Comparison of ENCODE assay signal across 7 mouse cellular contexts in genomic region chr10:17930445-17931083, GRCm38 (mm10). TPM values are rescaled to one million over a fixed set of nuclear protein-coding genes. Genes with fewer than 3 reads are reported as not detected.
DNase-seq lines count a peak whose midpoint lies in the region; ATAC-seq and TF ChIP-seq lines count a peak whose summit lies in the region.

No protein-coding gene starts in this region.

- 0 out of 2 replicates have a peak overlapping the region, but pooled peaks have one; percentile 12 for H3K27ac ChIP-seq in liver, postnatal 0 days (ENCODE audit: low read depth)
- H3K27ac ChIP-seq in liver, embryonic 12.5 days: no peak overlapping the region
- no peak overlapping the region for H3K27ac ChIP-seq in intestine, postnatal 0 days (ENCODE audit: low read depth, low read length)
- no peak overlapping the region for H3K27ac ChIP-seq in midbrain, embryonic 10.5 days (replicated peaks)

- H3K4me2 ChIP-seq in liver, postnatal 0 days (ENCODE audit: low read depth, low read length): no peak overlapping the region; the same call in 1 of the 2 replicates
- H3K4me2 ChIP-seq in liver, embryonic 12.5 days: no peak overlapping the region
- no peak overlapping the region for H3K4me2 ChIP-seq in intestine, postnatal 0 days (replicated peaks; ENCODE audit: low read depth)

- WGBS in liver, postnatal 0 days (ENCODE audit: insufficient replicate concordance): 50% methylated on average over 6 of the region's 6 CpGs
- WGBS in liver, embryonic 12.5 days (ENCODE audit: insufficient replicate concordance): 47% methylated on average over 6 of the region's 6 CpGs
- WGBS in intestine, postnatal 0 days: 9% methylated on average over 6 of the region's 6 CpGs
- 79% methylated on average over 6 of the region's 6 CpGs for WGBS in midbrain, embryonic 10.5 days

- no peak for TF ChIP-seq CTCF in liver, postnatal 0 days (IDR thresholded peaks at IDR 0.05; ENCODE audit: low read depth)
- no peak for TF ChIP-seq CTCF in intestine, postnatal 0 days (IDR thresholded peaks at IDR 0.05; ENCODE audit: low read depth)

- no peaks in the 10 kb centered on the region for H3K27me3 ChIP-seq in liver, postnatal 0 days (ENCODE audit: insufficient read depth, low read length)
- no peaks in the 10 kb centered on the region for H3K27me3 ChIP-seq in liver, embryonic 12.5 days (replicated peaks)
- H3K27me3 ChIP-seq in intestine, postnatal 0 days (replicated peaks; ENCODE audit: control insufficient read depth, insufficient read depth, low read length): no peaks in the 10 kb centered on the region
- H3K27me3 ChIP-seq in midbrain, embryonic 10.5 days (ENCODE audit: low read depth, poor library complexity, severe bottlenecking): no peaks in the 10 kb centered on the region

- no peaks in the 10 kb centered on the region for H3K9me3 ChIP-seq in liver, postnatal 0 days (ENCODE audit: low read length)
- H3K9me3 ChIP-seq in liver, embryonic 12.5 days (replicated peaks): no peaks in the 10 kb centered on the region
- H3K9me3 ChIP-seq in intestine, postnatal 0 days (ENCODE audit: control insufficient read depth): no peaks in the 10 kb centered on the region
- no peaks in the 10 kb centered on the region for H3K9me3 ChIP-seq in midbrain, embryonic 10.5 days (replicated peaks)

- no peak for TF ChIP-seq EP300 in liver, postnatal 0 days (IDR thresholded peaks at IDR 0.05; ENCODE audit: low read depth)

- peak; percentile 83 for ATAC-seq in liver, postnatal 0 days
- no peak for ATAC-seq in liver, embryonic 12.5 days
- ATAC-seq in common myeloid progenitor, adult 5-6 weeks (replicated peaks; ENCODE audit: low read depth, poor library complexity, severe bottlenecking): 0 out of 2 replicates have a peak, but pooled peaks have one; percentile 15
- ATAC-seq in intestine, postnatal 0 days: peak; percentile 91

- no peak overlapping the region for H3K9ac ChIP-seq in liver, postnatal 0 days (replicated peaks)
- H3K9ac ChIP-seq in liver, embryonic 12.5 days: no peak overlapping the region
- H3K9ac ChIP-seq in intestine, postnatal 0 days (ENCODE audit: low read depth, low read length): no peak overlapping the region

- no peaks in the 10 kb centered on the region for H3K36me3 ChIP-seq in liver, postnatal 0 days (replicated peaks; ENCODE audit: insufficient read depth, low read length)
- 0 out of 2 replicates have a peak, but pooled peaks cover 2% of the 10 kb centered on the region for H3K36me3 ChIP-seq in liver, embryonic 12.5 days
- H3K36me3 ChIP-seq in intestine, postnatal 0 days (ENCODE audit: control insufficient read depth, insufficient read depth): no peaks in the 10 kb centered on the region
- H3K36me3 ChIP-seq in midbrain, embryonic 10.5 days: no peaks in the 10 kb centered on the region

- no peak overlapping the region for H3K4me3 ChIP-seq in liver, postnatal 0 days (ENCODE audit: low read depth, low read length)
- no peak overlapping the region for H3K4me3 ChIP-seq in liver, embryonic 12.5 days
- no peak overlapping the region for H3K4me3 ChIP-seq in intestine, postnatal 0 days (ENCODE audit: low read depth, low read length)
- no peak overlapping the region for H3K4me3 ChIP-seq in midbrain, embryonic 10.5 days

- H3K4me1 ChIP-seq in liver, postnatal 0 days (ENCODE audit: insufficient read depth): peaks cover 19% of the 10 kb centered on the region
- H3K4me1 ChIP-seq in liver, embryonic 12.5 days: peaks cover 24% of the 10 kb centered on the region
- peaks cover 12% of the 10 kb centered on the region for H3K4me1 ChIP-seq in intestine, postnatal 0 days (replicated peaks; ENCODE audit: control insufficient read depth, insufficient read depth, low read length)
- H3K4me1 ChIP-seq in midbrain, embryonic 10.5 days: no peaks in the 10 kb centered on the region

- DNase-seq in liver, postnatal 0 days: no peak
- DNase-seq in adrenal gland, postnatal 14 days: peak; percentile 77
- no peak for DNase-seq in frontal cortex, postnatal 25 days (ENCODE audit: low spot score in 2 of 2)
- DNase-seq in midbrain, embryonic 10.5 days (ENCODE audit: low spot score): no peak

RNA-seq across cellular contexts. Expression of gene Heca, which starts 17.3 kb away (rescaled TPM):
- 2.3 and 2.4 TPM in 2 replicates for polyA plus RNA-seq in liver, postnatal 0 days (2015; fragmentation: Nextera tagmentation; extraction: Ambion mirVana)
- 2.7 and 3.4 TPM in 2 replicates for polyA plus RNA-seq in liver, embryonic 12.5 days (2016; fragmentation: Nextera tagmentation; extraction: Ambion mirVana)
- total RNA-seq in adrenal gland, postnatal 14 days (2021): 33.2 and 37.1 TPM in 2 replicates
- total RNA-seq in common myeloid progenitor, adult 5-6 weeks (2017): 29.1 and 30.3 TPM in 2 replicates
- polyA plus RNA-seq in intestine, postnatal 0 days (2015; fragmentation: Nextera tagmentation; extraction: Ambion mirVana): 5.0 and 5.5 TPM in 2 replicates
- polyA plus RNA-seq in midbrain, embryonic 10.5 days (2016; fragmentation: Nextera tagmentation; extraction: Ambion mirVana): 2.6 and 2.8 TPM in 2 replicates
